Mouse (Mus musculus): Measurements from ENCODE around the gene Cldn10.
"Not testable (repeated sequence)": the region's sequence is repeated elsewhere in the genome, so short reads cannot be mapped to it uniquely, and the experiment has no call there.

Cldn10 gene

GRCm38 (mm10) chr14:118787621-118788020 is at the start of gene Cldn10:
Gene Cldn10 (plus strand): TSS chr14:118787908.
- no peak for DNase-seq

- no peak for DNase-seq
Observed at GRCm38 (mm10) chr14:118741780-118742179, 45.9 kb upstream of the Cldn10 start.

- DNase-seq: no peak
Observed at GRCm38 (mm10) chr14:118742862-118743261, 44.8 kb upstream of the Cldn10 start.

DNA sequence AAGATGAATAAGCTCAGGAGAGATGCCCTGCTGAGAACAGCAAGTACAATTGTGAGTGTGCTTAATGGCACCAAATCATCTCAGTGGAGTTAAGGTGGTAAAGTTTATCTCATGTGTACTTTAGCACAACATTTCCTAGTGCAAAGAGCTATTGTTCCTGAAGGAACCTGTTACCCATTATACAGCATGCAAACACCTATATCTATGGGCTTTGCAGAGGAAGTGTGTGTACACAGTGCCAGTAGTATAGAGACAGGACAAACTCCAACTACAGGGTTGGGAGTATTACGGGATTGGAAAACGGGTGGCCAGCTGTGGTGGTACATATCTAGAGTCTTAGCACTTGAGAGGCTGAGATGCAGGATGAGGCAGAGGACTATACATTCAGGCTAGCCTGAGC is 38.6 kb upstream of the Cldn10 start:
- DNase-seq: no peak

DNA sequence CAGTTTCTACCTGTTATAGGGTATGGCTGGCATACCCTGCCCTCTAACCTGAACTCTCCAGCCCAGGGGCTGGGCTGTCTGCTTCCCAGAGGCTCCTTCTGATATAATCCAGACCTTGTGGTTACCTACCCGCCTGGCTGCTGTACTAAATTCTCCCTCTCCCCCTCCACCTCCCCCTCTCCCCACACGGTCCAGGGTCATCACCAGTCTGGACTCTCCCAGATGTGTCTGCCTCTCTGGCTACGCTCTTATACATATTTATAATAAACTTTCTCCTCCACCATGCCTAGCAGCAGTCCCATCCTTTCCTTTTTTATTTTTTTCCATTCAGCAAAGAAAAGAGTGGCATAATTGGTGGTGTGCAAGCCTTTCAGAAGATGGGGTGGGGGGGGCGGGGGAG is 38.0 kb upstream of the Cldn10 start:
- DNase-seq: no peak

DNA sequence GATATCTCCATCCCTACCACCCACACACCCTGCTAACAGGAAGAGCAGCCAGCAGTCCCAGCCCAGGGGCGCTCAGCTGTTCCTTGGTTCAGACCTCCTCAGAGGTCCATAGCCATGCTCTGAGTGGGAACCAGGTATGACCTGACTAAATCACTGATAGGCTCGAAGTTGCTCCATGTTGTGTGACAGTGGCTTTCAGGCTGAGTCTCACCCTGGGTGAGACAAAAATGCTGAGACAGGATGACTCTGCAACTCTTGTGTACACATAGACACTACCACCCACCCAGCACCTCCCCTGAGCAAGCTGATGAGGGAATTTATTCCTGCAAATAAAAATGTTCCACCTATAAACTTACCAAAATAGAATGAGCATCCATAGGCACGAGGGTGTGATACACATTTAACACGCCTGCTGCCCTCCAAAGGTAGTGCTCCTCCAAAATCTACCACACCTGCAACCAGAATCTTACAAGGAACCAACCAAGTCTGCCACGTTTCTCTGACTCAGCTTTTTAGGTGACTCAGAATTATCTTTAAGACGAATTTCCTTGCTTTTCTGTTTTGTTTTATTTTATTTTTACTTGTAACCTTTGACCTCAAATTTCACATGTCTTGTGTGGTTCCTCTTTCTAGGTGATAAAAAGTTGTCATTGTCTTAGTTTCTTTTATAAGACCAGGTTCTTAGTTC is 37.1 kb upstream of the Cldn10 start:
- no peak for DNase-seq

GRCm38 (mm10) chr14:118751193-118751753 is 36.4 kb upstream of the Cldn10 start:
- no peak for DNase-seq

DNA sequence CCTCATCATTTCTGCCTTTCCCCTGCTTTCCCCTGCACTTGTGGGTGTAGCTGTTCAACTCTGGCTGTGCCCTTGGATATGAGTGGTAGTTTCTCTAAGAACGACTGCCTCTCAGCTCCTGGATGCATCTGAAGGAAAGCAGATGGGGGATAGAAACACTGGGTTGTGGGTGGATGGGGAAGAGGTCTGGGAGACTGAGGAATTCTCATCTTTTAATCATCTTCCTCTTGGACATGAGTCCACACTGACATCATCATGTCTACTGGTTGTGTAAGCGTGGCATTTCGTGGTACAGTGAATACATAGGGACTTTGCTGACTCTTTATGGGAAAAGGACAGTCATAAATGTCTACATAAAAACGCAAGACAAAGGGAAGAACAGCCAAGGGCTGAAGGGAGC is 31.7 kb upstream of the Cldn10 start:
- no peak for DNase-seq

DNA sequence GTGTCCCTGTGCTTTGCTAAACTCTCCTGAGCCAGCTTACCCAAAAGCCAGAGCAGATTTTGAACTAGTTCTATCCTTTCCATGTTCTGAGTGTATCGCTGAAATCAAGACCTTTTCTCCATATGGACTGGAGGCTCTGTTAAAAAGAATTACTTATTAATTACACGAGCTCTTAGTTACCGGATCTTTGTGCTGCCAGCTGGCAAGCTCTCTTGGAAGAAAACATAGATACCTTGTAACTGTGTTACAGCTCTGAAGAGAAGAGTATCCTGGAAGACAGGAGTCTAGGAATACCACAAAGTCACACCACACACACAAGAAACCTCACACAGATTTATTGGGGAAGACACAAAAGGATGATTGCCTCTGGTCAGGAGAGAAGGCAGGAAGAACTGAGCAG is 31.1 kb upstream of the Cldn10 start:
- DNase-seq: no peak

GRCm38 (mm10) chr14:118763362-118763761 is 24.3 kb upstream of the Cldn10 start:
- DNase-seq: not testable (repeated sequence)

- no peak for DNase-seq
Observed at GRCm38 (mm10) chr14:118763917-118764495, 23.7 kb upstream of the Cldn10 start.

- no peak for DNase-seq
Observed at GRCm38 (mm10) chr14:118765306-118765705, 22.4 kb upstream of the Cldn10 start.

DNA sequence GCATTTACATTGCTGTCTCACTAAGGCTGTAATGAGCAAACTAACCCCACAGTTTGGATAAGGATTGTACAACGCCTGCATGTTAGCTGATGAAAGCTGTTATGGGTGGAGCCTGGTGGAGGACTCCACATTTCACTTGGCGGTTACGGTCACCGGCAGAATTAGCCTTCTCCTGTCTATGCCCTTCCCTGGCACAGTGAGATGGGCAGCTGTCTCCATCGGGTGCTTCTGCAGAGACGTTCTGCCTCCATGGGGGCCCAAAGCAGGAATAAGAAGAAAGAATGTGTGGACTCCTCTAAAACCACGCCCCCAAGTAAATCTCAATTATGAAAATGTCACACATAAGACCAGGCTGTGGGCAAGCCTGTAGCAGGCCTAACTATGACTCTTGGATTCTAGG is 21.8 kb upstream of the Cldn10 start:
- no peak for DNase-seq

- no peak for DNase-seq
Observed at GRCm38 (mm10) chr14:118766368-118766767, 21.3 kb upstream of the Cldn10 start.

- peak; percentile 77 to 79 for DNase-seq
Observed at GRCm38 (mm10) chr14:118767673-118768353, 19.9 kb upstream of the Cldn10 start.

- no peak for DNase-seq
Observed at GRCm38 (mm10) chr14:118768354-118768713, 19.4 kb upstream of the Cldn10 start.

DNA sequence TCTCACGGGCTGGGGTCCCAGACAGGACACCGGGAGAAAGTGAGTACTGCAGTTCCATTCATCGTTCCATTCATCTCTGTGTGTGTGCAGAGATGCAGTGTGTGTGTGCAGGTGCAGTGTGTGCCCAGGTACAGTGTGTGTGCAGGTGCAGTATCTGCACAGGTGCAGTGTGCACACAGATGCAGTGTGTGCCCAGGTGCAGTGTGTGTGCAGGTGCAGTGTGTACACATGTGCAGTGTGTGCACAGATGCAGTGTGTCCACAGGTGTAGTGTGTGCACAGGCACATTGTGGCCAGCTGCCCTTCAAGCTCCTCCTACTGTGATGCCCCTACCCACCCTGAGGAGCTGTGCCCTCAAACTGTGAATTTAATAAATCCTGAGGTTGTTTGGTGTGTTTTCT is 14.0 kb upstream of the Cldn10 start:
- DNase-seq: no peak

DNA sequence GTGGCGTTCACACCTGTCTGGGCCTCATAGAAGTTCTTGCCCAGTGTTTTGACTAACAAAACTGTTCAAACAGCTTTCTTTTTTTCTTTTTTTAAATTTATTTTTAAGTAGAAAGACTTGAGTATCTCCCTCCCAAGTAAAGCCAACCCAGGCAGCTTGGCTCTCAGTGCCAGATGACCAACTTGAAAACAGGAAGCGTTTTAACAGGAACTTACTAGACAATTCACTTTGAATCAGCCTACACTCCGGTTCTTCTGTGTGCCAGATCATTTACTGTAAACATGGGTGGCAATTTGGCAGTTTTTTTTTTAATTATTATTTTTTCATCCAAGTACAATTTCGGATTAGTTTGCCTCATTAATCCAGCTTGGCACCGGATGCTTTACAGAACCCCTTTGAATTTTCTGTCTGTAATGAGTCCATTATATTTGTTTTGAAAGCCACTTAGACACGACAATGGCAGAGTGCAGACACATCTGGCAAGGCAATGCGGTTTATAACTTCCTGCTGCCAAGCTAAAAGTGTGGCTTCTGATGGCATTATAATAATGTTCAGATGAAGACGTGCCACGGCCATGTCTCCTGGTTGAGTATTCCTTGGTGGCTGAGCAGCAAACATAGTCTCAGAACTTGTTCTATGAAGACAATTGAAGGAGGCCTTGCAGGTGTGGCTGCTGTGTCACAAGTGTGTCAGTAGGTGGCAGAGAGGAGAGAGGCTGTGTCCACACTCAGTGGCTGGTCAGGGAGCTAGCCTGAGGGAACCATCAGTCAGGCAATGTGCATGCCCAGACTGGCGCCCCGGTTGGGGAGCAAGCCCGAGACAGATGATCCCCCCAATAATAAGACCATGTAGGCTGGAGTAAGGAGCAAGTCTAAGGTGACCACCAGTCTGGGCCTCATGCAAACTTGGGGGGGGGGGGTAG is 12.9 kb upstream of the Cldn10 start:
- no peak for DNase-seq

- DNase-seq: no peak
Observed at GRCm38 (mm10) chr14:118775554-118775953, 12.2 kb upstream of the Cldn10 start.

DNA sequence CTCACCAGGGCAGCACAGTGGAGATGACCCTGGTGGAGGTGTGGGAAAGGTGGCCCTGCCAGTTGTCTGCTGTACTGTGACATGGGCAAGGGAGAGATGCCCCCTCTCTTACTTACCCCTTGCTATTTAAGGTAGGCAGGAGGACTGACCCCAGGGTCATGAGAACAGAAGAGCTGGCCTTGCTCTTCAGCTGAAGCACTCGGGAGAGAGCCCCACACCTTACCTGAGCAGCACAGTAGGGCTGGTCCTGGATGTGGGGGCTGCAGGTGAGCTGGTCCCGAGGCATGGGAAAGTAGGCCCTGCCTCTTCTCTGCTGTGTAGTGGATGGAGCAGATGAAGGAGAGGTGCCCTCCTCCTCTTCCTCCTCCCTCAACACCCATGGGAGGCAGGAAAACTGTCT is 11.3 kb upstream of the Cldn10 start:
- DNase-seq: no peak

DNA sequence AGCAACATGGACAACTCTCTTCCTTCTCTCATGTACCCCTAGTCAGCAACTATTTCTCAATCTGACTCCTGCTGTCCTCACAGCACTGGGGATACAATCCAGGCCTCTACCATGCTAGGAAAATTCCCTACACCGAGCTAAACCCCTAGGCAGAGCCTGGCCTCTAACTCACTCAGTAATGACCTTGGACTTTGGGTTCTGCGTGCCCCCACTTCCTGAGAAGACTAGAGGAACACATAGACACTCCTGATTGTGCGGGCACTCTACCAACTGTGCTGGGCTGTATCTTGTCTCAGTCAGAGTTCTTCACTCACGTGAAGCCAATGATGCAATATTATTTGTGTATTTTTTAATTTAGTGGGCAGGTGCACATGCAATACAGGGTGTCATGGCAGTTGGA is 10.2 kb upstream of the Cldn10 start:
- no peak for DNase-seq

DNA sequence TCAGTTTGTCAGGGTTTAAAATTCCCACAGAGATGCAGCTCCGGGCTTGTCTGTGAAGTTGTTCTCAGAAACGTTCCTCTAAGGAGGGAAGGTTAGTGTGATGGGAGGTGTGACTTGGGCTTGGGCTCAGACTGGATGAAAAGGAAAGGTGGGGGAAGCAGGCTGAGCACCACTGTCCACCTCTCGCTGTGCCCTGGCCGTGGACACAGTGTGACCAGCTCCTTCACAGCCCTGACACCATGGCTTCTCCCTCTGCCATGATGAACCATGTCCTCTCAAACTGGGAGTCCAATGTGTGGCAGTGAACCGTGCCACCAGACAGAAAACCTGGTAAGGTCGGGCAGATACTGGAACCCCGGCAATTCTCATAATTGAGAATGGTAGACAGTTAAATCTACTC is 6.1 kb upstream of the Cldn10 start:
- DNase-seq: no peak

DNA sequence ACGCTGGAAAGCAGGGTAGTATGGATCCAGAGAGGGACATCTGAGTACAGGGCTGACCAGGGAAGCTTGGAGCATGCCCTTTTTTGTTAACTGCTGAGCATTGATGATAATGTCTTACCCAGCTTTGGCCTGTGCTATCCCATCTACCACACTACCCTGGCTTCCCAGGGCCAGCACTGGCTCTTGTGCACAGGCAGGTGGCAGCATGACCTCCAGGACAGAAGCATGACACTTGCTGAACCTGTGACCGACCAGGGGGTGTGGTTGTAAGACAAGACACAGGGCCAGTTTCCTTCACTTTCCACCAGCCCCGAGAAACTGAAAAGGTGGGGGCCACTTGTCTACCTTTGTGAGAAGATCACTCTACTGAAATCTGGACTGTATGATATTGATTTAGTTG is 5.5 kb upstream of the Cldn10 start:
- DNase-seq: no peak
